Mouse (Mus musculus) layer of hippocampus, postnatal 36 days (tissue): ENCODE results near the gene Rpusd1. TPM values are rescaled to one million over a fixed set of nuclear protein-coding genes. Genes with fewer than 3 reads are reported as not detected.

Source experiments
- DNase-seq, 2 experiments: peaks; one replicate each; pipeline ENCODE4 v3.0.0; 2022
- total RNA-seq, 2 experiments: library from RNA; stranded (reverse); gene quantifications; 2 replicates each; pipeline ENCODE4 v1.2.3; 2021

The Rpusd1 gene
- 10 to 100 TPM; 50.0 to 52.5 TPM for total RNA-seq

DNA sequence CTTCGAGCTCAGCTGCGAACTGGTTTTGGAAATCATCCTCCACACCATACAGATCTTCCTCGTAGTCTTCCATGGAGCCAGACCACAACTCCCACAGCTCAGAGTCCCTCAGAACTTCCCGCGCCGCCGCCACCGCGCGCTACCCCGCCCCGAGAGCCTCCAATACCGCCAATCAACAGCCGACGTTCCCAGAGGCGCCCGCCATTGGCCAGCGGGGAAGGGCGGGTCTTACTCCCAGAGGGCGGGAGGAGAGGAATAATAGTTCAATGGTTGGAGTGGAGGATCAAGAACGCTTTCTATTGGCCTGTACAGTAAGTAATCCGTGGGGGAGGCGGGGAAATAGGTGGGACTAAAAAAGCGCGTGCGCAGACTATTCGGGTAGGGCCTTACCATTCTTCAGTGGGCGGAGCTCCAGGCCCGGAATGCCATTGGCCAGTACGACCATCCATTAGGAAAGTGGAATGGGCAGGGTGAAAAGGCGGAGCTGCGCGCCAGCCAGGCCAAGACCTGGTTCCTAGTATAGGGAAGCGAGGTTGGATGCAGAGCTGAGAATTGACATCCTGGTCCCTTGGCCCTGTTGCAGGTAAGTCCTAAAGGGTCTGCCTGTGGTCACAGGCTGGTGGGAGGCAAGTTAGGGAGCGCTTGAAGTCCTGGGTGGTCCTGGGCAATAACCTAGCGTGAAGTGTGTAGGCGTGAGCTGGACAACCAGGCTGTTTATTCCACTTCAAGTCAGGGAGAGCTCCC, at the start of gene Rpusd1, which contains the start of gene Chtf18:
Gene Rpusd1, plus strand, starts transcription at position 406 of the 744 bp plus-strand sequence.
Gene Chtf18, minus strand, starts transcription at position 155 of the 744 bp plus-strand sequence.
- DNase-seq = peak; percentile 99

DNA sequence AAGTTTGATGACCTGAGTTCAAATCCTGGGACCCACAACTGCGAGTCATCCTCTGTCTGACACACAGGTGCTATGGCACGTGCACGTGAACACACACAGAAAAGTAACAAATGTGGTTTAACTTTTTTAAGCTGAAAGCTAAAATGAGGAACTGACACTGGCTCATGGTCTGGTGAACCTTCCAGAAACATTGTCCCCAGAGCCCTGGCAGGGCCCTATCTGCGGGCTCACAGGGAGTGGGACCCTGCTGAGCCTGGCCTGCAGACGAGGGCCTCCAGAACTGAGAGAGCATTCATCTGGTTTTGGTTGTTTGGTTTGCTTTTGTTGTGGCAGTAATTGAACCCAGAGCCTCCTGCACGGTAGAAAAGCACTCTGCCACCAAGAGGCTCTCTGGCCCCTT, 49.5 kb upstream of the Rpusd1 start:
- DNase-seq = no peak

GRCm38 (mm10) chr17:25679818-25680217, 47.7 kb upstream of the Rpusd1 start:
- DNase-seq = no peak

DNA sequence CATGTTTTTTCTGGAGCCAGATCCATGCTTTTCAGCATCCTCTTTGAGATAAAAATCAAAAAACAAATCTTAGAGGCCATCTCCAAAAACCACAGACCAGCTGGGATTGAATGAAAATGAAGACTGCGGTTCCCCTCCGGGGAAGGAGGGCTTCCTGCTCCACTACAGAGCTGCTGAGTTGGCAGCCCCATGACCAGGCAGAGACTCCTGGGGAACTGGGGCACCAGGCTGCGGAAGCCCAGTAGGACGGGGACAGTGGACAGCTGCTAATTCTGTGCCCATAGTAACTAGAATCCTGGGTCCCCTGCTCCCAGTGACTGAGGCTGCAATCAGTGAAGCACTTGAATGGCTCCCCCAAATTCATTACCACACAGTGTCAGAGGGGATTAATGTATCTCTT, 45.8 kb upstream of the Rpusd1 start:
- no peak for DNase-seq

DNA sequence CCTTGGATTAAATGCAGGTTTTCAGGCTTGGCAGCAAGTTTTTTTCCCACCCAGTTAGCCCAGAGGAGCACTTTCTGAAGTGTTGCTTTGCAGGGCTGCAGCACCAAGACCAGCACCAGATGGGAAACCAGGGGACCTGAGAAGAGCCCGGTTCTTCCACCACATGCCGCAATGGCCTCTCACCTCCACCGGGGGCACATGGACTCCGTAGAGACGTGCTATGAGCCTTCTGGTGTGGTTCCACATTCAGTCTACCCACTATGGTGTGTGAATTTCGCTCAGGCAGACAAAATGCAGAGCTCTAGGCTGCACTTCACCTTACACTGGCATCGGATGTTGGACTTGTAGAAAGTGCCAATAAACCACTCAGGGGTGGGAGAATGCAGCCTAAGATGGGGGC, 41.1 kb upstream of the Rpusd1 start:
- DNase-seq = no peak

- no peak for DNase-seq
Observed at GRCm38 (mm10) chr17:25688922-25689321, 38.5 kb upstream of the Rpusd1 start.

- DNase-seq = no peak
Observed at GRCm38 (mm10) chr17:25696263-25696662, 31.2 kb upstream of the Rpusd1 start.

DNA sequence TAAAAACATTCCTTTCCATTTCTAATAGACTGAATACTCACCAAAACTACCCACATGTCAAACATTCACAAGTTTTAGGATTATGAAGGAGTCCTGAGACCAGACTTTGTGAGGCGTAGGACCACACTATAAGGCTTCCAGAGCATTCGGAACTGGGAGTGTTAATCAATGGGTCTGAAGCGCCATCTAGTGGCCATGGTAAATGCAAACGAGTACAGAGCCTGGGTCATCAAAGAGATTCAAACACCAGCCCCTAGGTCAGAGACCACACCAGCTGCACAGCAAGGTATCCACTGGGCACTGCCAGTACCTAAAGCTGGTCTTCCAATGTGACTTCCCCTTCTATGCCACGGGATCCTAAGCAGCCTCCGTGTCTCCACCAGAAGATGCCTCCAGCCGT, 29.0 kb upstream of the Rpusd1 start:
- peak; percentile 65 to 76 for DNase-seq

GRCm38 (mm10) chr17:25700863-25701496, 26.5 kb upstream of the Rpusd1 start:
- no peak for DNase-seq

DNA sequence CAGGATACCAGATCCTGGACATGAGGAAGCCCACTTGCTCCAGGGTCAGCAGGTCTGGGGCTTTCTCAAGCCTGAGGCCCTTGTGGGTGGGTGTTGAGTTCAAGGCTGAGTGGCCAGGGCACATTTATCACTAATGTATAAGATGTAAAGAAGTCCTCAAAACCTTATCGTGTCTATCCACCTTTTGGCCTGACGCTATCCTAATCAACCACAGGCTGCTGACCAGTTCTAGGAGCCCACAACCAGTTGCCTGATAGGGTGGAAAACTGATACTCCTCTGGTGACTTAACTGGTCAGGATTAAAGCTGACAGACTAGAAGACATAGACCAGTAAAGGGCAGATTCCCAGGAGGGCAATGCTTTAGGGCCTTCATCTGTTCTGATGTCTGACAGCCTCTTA, 17.5 kb upstream of the Rpusd1 start:
- no peak for DNase-seq

DNA sequence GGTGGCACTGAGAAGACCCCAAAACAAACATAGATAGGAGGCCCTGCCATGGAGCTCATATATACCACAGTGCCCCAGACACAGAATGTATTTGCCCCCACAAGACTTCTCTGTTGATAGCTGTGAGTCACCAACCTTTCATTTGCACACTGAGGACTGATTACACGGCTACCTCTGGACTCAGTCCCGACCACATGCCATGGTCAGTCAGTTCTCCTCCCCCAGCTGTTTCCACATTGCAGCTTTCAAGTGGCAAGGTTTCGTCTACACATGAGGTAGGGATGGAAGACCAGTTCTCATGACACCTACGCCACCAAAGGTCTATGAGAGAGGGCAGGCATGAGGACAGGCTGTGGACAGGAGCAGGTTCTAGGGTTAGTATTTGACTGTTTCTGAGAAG, 16.3 kb upstream of the Rpusd1 start:
- DNase-seq = no peak

DNA sequence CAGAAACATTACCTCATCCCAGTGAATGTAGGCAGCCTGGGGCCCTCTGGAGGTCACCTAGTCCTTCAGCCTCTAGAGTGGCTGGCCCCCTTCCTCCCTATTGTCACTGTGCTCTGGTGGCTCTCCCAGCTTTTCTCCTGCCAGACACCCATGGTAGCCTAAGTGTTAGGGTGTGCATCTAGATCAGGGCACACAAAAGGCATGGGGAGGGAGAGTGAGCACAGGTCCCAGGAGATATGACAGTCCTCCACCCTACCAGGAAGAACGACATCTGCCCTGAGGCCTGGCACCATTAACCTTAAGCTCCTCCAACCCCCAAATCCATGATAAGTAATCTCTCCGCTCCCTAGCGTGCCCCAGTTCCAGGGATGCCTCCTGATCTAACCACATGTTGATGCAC, 11.8 kb upstream of the Rpusd1 start:
- no peak for DNase-seq

GRCm38 (mm10) chr17:25716130-25716529, 11.3 kb upstream of the Rpusd1 start:
- DNase-seq = no peak

- DNase-seq = peak in 1 of 2 experiments; percentile 28
Observed at GRCm38 (mm10) chr17:25716711-25717637, 10.5 kb upstream of the Rpusd1 start, which contains the start of gene Gng13. Gene Gng13, plus strand, starts transcription at chr17:25717171.

- no peak for DNase-seq
Observed at GRCm38 (mm10) chr17:25717691-25718090, 9.8 kb upstream of the Rpusd1 start.

GRCm38 (mm10) chr17:25721476-25721875, 6.0 kb upstream of the Rpusd1 start:
- no peak for DNase-seq

DNA sequence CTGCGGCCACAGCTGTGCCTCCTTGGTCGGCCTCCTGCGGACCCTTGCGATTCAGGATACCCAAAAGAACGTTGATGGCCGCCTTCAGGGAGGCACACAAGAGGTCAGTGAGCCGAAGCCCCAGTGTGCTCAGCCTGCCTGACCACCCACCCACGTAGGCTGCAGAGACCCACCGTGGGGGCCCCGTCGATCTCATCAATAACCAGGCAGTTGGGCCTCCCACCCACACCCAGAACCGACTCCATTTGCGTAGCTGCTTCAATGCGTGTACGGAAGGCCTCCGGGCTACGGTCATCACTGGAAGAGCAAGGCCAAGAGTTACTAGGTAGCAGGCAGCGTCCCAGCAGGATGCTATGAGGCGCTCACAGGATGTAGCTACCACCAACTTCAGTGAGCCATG, 4.0 kb upstream of the Rpusd1 start:
- DNase-seq = no peak

DNA sequence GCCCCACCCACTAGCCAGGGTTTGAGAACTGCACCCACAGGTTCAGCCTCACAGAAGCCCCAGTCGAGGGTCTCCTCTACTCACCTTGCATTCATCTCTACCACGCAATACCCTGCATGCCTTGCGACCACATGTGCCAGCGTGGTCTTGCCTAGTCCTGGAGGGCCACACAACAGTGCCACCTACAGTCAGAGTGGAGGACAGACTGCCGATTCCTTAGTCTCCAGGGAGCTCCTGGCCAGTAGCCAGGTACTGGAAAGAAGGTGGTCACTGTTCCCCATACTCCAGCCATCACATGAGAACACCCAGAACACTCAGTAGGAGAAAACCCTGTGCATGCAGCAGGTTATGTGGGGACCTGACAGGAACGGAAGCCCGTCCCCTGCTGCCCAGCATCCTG, 3.6 kb upstream of the Rpusd1 start:
- DNase-seq = no peak

- no peak for DNase-seq
Observed at GRCm38 (mm10) chr17:25725264-25725663, 2.2 kb upstream of the Rpusd1 start.

DNA sequence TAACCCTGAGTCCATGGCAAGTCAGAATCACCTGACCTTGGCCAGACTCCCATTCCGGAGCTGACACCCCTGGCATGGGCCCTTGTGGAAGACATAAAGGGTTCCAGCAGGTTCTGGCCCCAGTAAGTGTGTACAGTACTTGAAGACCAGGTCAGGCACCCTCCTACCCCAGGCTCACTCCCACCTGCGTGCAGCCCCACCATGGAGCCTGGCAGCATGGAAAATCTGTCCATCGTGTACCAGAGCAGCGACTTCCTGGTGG, 470 bp downstream of the Rpusd1 start:
- DNase-seq = no peak

GRCm38 (mm10) chr17:25732082-25732481, 4.6 kb downstream of the Rpusd1 start:
- peak; percentile 83 to 84 for DNase-seq

- DNase-seq = no peak
Observed at GRCm38 (mm10) chr17:25735246-25735645, 7.8 kb downstream of the Rpusd1 start.

GRCm38 (mm10) chr17:25735745-25736144, 8.3 kb downstream of the Rpusd1 start, which contains the start of gene Mslnl:
Gene Mslnl, plus strand, starts transcription at chr17:25736042.
- no peak for DNase-seq
